Comparison of ENCODE assay signal across 9 mouse cellular contexts in genomic region chr5:124173012-124173985, GRCm38 (mm10). TPM values are rescaled to one million over a fixed set of nuclear protein-coding genes. Genes with fewer than 3 reads are reported as not detected.
A peak's percentile ranks its signal among the peaks of the same experiment; 100 is the strongest.
DNase-seq lines count a peak whose midpoint lies in the region; TF ChIP-seq lines count a peak whose summit lies in the region.
"Had no signal": no experiment of that assay in that cellular context is flagged by ENCODE, and none has a peak within 500 bp of the region (broad histone marks: within the 10 kb centered on the region; RNA-seq: fewer than 3 reads in every experiment).

No protein-coding gene starts in this region.

- no peak for TF ChIP-seq POLR2A in liver, adult 2 months (IDR thresholded peaks at IDR 0.05; ENCODE audit: extremely low read depth, insufficient read depth, low read length)
- 0 out of 2 replicates have a peak, but pooled peaks have one; percentile 23 for TF ChIP-seq POLR2A in heart, adult 2 months (IDR thresholded peaks at IDR 0.05; ENCODE audit: insufficient read depth, low read depth, low read length)
- TF ChIP-seq POLR2A in myocyte (IDR thresholded peaks at IDR 0.05; ENCODE audit: insufficient read length, low read depth): no peak

- DNase-seq in liver, adult 2 months (ENCODE audit: extremely low read depth, low read depth, low spot score): peak; percentile 83
- no peak for DNase-seq in liver
- DNase-seq in cerebellum, adult 9-11 months: peak; percentile 95
- DNase-seq in heart, adult 2 months: peak; percentile 76 to 88
- peak; percentile 64 for DNase-seq in left cerebral cortex, adult 11 months (ENCODE audit: low spot score)
- DNase-seq in embryo, embryonic 11 days: no peak
- no peak for DNase-seq in thymus, postnatal 36 days

- no peak overlapping the region for H3K4me3 ChIP-seq in liver, adult 2 months (ENCODE audit: insufficient read depth, low read depth, low read length)
- no peak overlapping the region for H3K4me3 ChIP-seq in heart, adult 2 months
- H3K4me3 ChIP-seq in myocyte: no peak overlapping the region
- H3K4me3 ChIP-seq: erythroblast, embryonic 14.5 days had no signal

- no peak overlapping the region for H3K9ac ChIP-seq in liver, adult 2 months (ENCODE audit: low read depth, low read length)
- peak overlapping the region; percentile 39 for H3K9ac ChIP-seq in heart, adult 2 months (ENCODE audit: low read depth, low read length)

- WGBS in liver, adult 2 months: 34% methylated on average over 15 of the region's 15 CpGs
- WGBS in heart, adult 2 months: 38% methylated on average over 15 of the region's 15 CpGs

- peaks cover 5% of the 10 kb centered on the region; the same call in 1 of the 2 replicates for H3K79me2 ChIP-seq in liver, adult 2 months (ENCODE audit: control insufficient read depth, insufficient read depth, low read length)
- H3K79me2 ChIP-seq in heart, adult 2 months (replicated peaks; ENCODE audit: control insufficient read depth, insufficient read depth, low read length): no peaks in the 10 kb centered on the region; the same call in 1 of the 2 replicates
- no peaks in the 10 kb centered on the region for H3K79me2 ChIP-seq in myocyte (ENCODE audit: control insufficient read depth, insufficient read depth)

- no peaks in the 10 kb centered on the region for H3K36me3 ChIP-seq in liver, adult 2 months (ENCODE audit: control insufficient read depth, insufficient read depth, low read length)
- H3K36me3 ChIP-seq in heart, adult 2 months (ENCODE audit: control insufficient read depth, insufficient read depth, low read length): peaks cover 5% of the 10 kb centered on the region; the same call in 1 of the 2 replicates
- no peaks in the 10 kb centered on the region for H3K36me3 ChIP-seq in myocyte (ENCODE audit: control insufficient read depth, insufficient read depth)

- no peaks in the 10 kb centered on the region for H3K27me3 ChIP-seq in liver, adult 2 months (ENCODE audit: control insufficient read depth, insufficient read depth, low read length)
- no peaks in the 10 kb centered on the region for H3K27me3 ChIP-seq in heart, adult 2 months (ENCODE audit: control insufficient read depth, insufficient read depth, low read length)
- H3K27me3 ChIP-seq in myocyte (ENCODE audit: control insufficient read depth, insufficient read depth, insufficient read length): no peaks in the 10 kb centered on the region

- H3K27ac ChIP-seq in liver, adult 2 months (replicated peaks; ENCODE audit: insufficient read depth, low read depth, low read length): peak overlapping the region; percentile 77
- H3K27ac ChIP-seq in heart, adult 2 months: peak overlapping the region; percentile 84

- intact Hi-C loops in heart, adult 2 months (cut with DNase I): loop anchor here (5.0 kb wide), 1 partner anchor 34 kb away; no protein-coding TSS in a partner anchor

- peak overlapping the region; percentile 24 for H3K4me2 ChIP-seq in myocyte (ENCODE audit: low read depth)

- H3K4me1 ChIP-seq in liver, adult 2 months (ENCODE audit: control insufficient read depth, insufficient read depth, low read length): peaks cover 22% of the 10 kb centered on the region
- H3K4me1 ChIP-seq in heart, adult 2 months (ENCODE audit: control insufficient read depth, insufficient read depth, low read length): peaks cover 24% of the 10 kb centered on the region

- no peak for TF ChIP-seq EP300 in heart, adult 2 months (IDR thresholded peaks at IDR 0.05; ENCODE audit: insufficient read depth, low read depth, low read length)

- no peak overlapping the region for H3ac ChIP-seq in myocyte (ENCODE audit: control insufficient read depth, insufficient read length)

- no peak for TF ChIP-seq CTCF in liver, adult 2 months (IDR thresholded peaks at IDR 0.05; ENCODE audit: low read depth, low read length)
- TF ChIP-seq CTCF in heart, adult 2 months (IDR thresholded peaks at IDR 0.05): no peak

TF ChIP-seq in myocyte, 11 proteins besides CTCF, POLR2A, EP300 and RAD21:
- TF ChIP-seq MYOG (IDR thresholded peaks at IDR 0.05; ENCODE audit: control insufficient read depth in 1 of 3, insufficient read depth in 1 of 3, insufficient read length in 2 of 3, low read depth in 2 of 3) (peak in 2 of 3 experiments; percentile 46 to 77), MYOD1 (IDR thresholded peaks at IDR 0.05; ENCODE audit: control insufficient read depth in 1 of 3, insufficient read length in 2 of 3, low read depth in 2 of 3) (peak; percentile 30 to 59 (median 43)), TCF12 (IDR thresholded peaks at IDR 0.05; ENCODE audit: insufficient read depth, poor library complexity, severe bottlenecking) (no peak), USF1 (IDR thresholded peaks at IDR 0.05; ENCODE audit: low read depth) (no peak)
TF ChIP-seq in myocyte: peak in this region for 2.

RNA-seq across cellular contexts. Expression of gene Arl6ip4, which starts 57.4 kb away (rescaled TPM):
- 18.0 and 19.3 TPM in 2 replicates for total RNA-seq in liver, adult 2 months (2014; rRNA removed)
- polyA plus RNA-seq in liver, adult 2 months (2012; rRNA removed): 23.6 and 26.2 TPM in 2 replicates
- 10 to 100 TPM; 34.2 to 41.5 TPM for total RNA-seq in heart, adult 2 months (2021)
- polyA plus RNA-seq in heart, adult 2 months (2012; rRNA removed): 16.9 and 17.5 TPM in 2 replicates
- 55.0 TPM for polyA plus RNA-seq in myocyte (2012; fragmentation: generic; extraction: Trizol)

Comparison
In these comparisons a context has a peak if more than half of its experiments do, and no peak if none do; other contexts are left out.
1. DNase-seq: peak in liver, adult 2 months (single experiment), cerebellum, adult 9-11 months (single experiment), heart, adult 2 months (2 of 2) and left cerebral cortex, adult 11 months (single experiment); none in liver (single experiment), embryo, embryonic 11 days (single experiment) and thymus, postnatal 36 days (0 of 2).